Mouse (Mus musculus) brain, embryonic 14.5 days (tissue): ENCODE measurements around the gene Cmklr1.

ENCODE experiments used
- CTCF ChIP-seq: fragments of 200-500 bp; IDR thresholded peaks from 2 replicates; pipeline ENCODE4 v1.5.1; 2012; ENCODE audit warnings: inconsistent platforms, mild to moderate bottlenecking, moderate library complexity, borderline replicate concordance; ENCODE audit not compliant: insufficient read depth, insufficient read length; ENCODE audit errors: extremely low read depth
- POLR2A ChIP-seq: fragments of 200-500 bp; IDR thresholded peaks from 2 replicates; pipeline ENCODE4 v1.6.1; 2012; ENCODE audit warnings: mild to moderate bottlenecking, inconsistent platforms, borderline replicate concordance; ENCODE audit not compliant: poor library complexity, insufficient read depth, insufficient read length, severe bottlenecking; ENCODE audit errors: extremely low read depth

- TF ChIP-seq POLR2A, result no peak
- no peak for TF ChIP-seq CTCF
These were observed 27.2 kb downstream of the Cmklr1 start for GRCm38 (mm10) chr5:113623052-113623451.
